Mouse (Mus musculus) adrenal gland, postnatal 36 days (tissue): ENCODE results near the gene Rptor. TPM values are rescaled to one million over a fixed set of nuclear protein-coding genes. Genes with fewer than 3 reads are reported as not detected.

Experiments used
- DNase-seq, 2 experiments: peaks; one replicate each; pipeline ENCODE4 v3.0.0; 2021; ENCODE audit warnings: mixed read lengths in 1 of 2
- total RNA-seq, 2 experiments: library from RNA; stranded (reverse); gene quantifications; 2 replicates each; pipeline ENCODE4 v1.2.3; 2021

The Rptor gene
- total RNA-seq, 2 experiments from 2014 or later, result 50.0 to 51.9 TPM

DNA sequence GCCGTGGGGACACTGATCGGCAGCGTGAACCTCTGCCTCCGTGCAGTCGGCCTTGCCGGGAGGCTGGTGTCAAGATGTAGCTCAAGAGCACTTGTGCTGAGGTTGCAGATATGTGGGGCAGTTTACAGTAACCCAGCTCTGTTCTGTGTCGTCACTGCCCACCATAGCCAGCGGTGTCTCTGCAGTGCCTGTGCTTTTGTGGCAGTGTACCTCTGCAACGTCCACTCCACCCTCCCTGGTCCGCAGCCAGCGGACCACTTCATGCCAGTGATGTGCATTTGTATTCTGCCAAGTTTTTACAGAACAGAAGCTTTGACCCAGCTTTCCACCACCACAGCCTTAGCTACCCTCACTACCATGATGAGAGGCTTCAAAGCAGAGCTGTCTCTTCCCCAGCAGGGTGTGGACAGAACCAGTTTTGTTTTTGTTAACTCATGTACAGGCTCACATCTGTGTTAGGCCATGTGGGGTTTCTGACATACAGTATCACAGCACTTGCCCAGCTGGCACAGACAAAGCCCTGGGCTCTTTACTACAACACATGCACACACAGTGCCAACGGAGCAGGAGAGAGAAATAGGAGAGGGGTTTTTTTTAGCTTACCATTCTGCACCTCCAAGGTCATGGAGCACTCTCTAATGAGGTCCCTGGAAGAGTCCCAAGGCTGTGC is 182.1 kb downstream of the Rptor start:
- no peak for DNase-seq

DNA sequence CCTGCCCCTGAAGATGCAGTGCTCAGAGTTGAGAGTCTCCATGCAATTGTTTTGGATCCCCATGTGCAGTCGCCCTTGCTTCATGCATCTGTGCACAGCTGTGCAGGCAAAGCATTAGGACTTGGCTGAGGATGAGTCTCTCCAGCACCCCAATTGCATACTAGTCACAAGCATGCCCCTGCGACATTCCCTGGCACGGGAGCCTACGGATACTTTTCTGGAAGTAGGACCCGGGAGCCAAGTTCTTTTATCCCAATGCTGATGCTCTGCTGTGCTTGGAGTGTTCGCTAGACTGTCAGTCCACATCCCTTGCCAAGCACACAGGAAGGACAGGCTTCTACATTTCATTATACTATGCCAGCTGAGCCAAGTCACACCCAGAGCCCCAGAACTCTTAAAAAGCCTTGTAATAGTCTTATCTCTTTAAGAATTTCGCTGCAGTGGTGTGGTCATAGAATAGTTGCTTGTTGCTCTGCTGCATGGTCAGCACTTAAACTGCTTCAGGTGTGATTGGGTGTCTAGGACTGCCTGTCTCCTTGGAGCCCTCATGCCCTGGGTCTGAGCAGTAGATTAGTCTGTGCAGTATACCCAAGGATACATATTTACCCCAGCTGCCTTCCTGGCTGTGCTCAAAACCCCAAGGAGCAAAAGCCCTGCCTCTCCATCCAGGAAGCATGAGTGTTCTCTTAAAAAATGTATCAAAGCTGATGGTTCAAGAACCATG is 183.1 kb downstream of the Rptor start:
- no peak for DNase-seq

DNA sequence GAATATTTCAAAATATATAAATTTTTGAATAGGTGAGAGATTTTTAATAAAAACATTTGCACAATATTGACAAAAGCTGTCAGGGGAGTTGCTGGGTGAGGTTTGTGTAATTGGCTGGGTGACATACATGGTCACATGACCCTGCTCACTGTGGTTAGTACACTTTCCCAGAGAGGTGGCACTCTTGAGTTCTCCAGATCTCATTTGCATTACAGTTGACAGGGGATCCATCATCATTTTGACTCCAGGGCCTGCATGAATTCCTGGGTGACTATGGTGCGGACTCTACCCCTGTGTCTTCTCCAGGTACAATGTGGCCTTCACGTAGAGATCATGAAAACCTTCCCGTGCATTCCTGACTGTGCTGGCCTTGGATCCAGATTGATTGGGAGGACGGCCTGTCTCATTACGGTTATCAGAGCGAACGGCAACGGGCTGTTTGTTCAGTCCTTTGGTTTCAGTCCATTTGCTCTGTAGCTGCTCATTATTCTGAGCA is 183.7 kb downstream of the Rptor start:
- peak in 1 of 2 experiments; percentile 22 for DNase-seq

DNA sequence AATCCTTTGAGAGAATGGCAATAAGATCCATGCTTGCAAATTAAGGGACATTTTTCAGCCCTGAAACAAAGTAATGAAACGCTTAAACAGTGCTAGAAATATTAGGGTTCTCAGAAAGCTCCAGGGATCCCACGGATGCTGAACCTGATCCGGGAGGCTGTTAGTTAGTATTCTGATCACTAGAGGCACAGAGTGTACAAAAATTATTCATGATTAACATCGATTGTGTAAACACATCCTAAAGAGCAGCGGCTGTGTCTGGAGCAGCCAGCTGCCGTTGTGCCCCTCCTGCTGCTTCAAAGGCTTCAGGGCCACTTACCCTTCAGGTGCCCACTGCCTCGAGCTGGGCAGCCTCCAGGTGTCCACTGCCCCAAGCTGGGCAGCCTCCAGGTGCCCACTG is 185.8 kb downstream of the Rptor start:
- DNase-seq, result no peak

DNA sequence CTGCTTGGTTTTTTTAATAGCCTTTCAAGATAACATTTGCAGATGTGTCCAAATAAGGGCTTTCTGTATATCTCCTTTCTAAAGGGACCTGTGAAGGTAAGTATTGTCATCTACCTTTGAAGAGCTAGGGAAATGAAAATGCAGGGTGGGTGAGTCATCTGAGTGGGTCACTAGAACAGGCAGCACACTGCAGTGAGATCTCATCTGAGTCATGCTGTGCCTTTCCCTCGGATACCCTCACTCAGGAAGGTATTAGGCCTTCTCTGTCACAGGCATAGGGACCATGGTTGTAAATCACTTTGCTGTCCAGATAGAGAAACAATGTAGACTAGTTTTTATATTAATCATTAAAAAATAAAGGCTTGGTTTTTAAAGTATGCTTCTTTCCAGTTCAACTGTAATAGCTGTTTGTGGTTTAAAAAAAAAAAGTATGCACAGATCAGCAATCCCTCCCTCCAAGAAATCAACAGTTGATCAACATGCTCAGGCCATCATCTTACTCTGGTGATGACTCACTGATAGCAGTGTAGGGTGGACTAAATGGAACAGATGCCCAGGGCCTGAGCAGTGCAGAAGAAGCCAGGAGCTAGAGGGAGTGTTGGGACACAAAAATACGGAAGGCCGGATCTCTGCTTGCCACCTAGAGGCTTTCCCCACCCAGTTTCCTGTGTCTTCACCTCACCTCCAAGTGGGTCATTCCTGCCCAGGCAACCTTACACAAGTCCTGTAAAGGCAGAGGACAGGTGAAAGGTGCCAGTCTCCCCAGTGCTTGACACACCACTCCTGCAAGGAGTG is 186.4 kb downstream of the Rptor start:
- no peak for DNase-seq

DNA sequence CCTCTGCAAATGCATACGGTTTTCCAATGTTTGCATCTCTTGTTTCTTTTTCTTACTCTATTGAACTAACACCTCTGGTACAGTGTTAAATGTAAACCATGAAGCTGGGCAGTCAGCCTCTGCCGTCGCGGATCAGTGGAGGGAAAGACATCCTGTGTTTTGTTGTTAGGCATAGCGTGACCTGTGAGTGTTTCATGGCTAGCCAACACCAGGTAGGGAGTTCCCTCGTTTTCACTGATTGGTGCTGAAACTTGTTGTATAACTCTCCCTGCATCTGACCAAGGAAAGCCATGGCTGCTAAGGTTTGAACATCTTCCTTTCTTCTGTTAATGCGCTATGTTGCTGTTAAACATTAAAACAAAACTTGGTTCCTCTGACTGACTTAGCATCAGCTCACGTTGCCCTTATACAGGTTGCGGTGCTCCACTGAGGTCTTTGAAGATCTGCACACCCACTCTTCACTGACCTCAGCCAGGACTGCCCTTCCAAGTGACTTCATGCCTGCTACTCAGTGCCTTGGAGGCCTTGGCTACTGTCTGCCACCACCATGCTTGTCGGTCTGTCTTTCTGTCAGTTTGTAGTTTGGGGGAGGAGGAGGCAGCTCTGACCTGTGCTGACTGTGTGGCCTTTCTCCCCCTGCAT is 189.3 kb downstream of the Rptor start:
- DNase-seq, result no peak

DNA sequence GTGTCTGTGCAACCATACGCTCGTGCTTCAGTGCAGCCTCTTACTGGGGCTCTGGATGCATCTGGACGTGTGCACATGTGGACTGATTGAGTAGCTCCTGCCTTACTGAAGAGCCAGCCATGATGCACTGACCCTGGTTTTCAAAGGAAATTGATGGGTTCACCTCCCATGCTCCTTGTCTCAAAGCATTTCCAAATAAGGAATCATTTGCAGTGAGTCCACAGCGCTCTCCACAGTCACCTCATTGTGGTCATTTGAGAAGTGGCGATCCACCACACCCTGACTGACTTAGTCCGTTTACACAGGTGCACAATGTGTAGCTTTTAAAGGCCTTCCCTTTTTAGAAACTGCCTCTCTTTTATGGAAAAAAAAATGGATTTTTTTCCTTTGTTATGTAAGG is 190.7 kb downstream of the Rptor start:
- no peak for DNase-seq

DNA sequence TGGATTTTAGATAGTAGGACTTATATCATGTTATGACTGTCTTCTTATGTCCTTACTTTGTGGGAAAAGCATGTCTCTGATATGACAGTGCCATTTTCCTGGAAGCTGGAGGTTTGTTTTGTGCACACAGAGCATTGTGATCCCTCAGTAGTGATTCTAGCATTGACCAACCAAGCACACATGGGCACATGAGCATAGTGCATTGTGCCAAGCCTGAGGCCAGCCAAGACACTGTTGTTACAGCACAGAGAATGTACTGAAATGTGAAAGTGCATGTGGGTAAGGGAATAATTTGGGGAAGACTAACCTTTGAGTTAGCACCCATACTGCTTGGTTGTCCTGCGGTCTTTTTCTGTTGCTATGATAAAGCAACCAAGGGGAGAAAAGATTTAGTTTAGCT is 191.3 kb downstream of the Rptor start:
- DNase-seq, result no peak

DNA sequence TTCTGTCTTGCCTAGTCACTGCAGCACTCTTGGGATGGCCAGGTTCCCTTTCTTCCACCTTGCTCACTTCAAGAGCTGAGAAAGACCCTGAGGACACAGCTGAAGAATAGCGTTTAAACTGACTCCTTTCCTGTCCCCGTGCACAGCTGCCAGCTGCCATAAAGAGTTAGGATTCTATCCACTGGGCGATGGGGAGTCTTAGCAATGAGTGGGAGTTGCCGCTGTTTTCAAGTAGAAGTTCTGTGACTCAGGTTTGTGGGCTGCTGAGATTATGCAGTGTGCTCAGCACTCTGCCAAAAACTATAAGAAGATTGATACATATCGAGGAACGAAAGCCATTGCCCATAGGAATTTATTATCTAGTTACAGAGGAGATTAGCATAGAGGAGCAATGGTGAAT is 192.0 kb downstream of the Rptor start:
- no peak for DNase-seq

DNA sequence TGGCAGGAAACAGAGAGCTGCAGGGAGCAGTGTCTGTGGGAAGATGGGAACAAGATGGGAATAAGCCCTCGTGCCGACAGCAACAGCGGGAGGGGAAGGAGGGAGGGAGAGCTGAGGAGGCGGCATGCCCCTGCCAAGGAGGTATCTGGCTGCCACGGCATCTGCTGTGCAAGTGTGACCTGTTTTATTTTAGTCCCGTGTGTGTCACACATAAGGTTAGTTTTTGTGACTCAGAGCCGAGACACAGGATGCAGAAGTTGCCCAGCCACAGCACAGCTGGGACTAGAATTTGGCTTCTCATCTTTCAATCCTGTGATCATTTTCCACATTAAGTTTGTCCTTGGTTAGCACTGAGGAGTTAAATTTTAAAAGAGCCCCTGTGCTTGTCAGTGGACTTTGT is 193.7 kb downstream of the Rptor start:
- DNase-seq, result no peak

DNA sequence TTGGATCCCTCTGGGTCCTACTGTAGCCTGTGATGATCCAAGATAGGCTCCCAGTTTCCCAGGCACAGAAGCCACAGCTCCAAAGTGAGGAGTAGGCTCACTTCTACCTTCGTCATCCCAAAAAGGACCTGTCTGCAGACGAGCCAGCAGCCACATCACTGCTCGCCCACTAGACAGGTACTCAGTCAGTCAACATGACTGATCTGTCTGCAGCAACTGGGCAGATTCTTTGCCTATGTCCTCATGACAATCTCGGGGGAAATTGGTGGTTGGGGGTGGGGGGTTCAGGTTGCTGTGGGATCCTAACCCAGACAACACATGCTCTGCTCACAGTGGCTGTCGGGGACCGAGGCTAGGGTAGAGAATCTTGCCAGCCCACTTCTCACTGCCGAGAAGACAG is 194.1 kb downstream of the Rptor start:
- no peak for DNase-seq

DNA sequence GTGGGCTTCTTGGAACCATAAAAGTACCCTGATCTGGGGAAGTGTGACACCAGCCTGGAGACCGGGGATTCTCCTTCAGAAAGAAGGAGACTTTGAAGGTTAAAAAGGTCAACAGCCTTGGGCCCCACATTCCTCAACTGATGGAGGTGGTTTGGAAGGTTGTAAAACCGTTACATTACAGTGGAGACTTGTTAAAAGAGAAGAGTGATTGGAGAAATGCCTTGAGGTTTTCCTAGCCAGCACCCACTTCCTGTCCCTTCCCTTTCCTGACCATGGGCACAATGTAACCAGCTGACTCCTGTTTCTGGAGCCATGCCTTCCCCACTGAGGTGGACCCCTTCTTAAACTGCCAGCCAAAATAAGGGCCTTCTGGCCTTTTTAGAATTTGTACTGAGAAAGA is 196.8 kb downstream of the Rptor start:
- DNase-seq, result no peak

DNA sequence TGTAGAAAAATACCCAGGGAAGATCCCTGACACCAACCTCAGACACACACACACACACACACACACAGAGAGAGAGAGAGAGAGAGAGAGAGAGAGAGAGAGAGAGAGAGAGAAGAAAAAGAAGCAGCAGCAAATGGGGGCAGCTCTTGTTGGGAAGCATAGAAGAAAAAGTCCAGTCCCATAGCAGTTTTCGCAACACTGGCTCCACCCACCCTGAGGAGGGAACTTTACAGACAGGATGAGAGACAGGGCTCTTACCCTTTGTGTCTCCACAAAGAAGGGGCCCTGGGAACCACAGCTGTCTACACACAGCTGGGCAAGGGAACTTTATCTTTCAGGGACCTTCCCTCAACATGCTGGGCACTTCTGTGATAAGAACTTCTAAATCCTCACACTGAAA is 199.2 kb downstream of the Rptor start:
- DNase-seq, result no peak

DNA sequence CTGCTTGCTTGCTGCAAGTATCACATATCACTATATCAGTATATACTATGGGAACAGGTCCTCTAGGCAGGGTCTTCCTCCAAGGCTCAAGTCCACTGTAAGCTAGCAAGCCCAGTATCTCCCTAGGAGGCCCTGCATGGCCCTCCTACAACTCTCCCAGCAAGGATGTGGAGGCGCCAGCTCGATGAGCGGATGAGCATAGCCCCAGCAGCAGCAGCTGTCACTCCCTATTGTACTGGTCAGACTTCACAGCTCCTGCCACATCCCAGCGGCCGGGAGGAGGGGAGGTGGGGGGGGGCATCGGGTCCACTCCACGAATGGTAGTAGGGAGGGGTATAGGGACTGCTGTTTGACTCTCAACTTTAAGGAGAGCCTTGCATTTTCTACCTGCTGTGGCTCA is 200.2 kb downstream of the Rptor start:
- no peak for DNase-seq

DNA sequence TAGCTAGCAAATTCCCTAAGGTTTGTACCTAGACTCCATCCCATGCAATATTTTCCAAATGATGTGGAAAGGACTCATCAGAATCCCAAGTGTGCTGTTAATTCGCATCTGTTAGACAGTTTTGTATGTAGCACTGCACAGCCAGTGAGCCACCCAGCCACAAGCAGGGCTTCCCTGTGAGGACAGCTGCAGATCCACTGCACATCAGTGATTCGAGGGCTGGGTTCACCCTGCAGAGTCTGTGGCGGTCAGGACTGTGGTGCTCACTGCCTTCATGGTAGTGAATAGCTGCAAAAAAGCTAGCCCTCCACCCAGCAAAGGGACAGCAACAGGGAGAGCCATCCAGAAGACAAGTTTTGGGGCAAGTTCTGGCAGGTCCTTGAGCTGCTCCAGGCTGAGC is 201.7 kb downstream of the Rptor start:
- DNase-seq, result no peak

DNA sequence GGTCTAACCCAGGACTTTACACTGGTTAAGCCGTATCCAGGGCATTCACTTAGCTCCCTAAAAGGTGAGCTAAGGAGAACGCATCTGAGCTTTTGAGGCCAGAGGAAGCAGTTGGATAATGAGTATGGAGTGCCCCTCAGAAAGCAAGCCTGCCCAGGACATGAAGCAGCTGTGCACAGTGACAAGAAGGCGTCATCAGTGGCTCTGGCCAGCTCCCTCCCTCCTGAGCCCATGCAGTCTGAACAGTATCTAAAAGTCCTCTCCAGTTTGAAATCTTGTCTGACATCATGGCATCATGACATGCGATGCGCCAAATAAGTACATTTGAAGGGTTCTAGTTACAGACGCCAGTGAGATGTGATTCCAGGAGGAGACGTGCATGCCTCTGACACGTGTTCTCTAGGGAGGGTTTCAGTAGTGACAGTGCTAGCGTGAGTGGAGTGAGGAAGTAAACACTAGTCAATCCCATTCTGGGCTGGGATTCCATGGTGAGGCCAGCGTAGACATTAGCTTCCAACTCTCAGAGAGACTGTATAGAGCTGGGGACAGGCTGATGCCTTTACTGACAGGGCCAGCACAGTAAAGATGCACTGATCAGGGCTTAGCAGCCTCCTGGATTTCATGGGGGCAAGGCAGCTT is 202.5 kb downstream of the Rptor start:
- no peak for DNase-seq

DNA sequence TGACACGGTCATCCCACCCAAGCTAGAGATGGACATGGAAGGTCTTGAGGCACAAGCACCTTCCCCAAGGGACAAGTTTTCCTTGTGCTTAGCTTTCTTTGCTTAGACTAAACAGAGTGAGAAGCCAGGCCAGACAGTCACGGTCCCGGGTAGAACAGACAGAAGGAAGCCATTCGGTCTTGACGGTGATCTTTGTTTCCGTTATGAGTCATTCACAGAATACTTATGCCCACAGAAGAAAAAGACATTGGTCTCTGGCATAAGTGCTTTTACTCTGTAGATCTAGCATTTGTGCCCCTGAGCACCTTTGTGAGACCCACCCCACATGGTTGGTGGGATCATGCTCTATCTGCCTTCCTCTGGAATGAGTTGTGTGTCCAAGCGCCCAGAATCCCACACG is 203.8 kb downstream of the Rptor start:
- DNase-seq, result no peak

DNA sequence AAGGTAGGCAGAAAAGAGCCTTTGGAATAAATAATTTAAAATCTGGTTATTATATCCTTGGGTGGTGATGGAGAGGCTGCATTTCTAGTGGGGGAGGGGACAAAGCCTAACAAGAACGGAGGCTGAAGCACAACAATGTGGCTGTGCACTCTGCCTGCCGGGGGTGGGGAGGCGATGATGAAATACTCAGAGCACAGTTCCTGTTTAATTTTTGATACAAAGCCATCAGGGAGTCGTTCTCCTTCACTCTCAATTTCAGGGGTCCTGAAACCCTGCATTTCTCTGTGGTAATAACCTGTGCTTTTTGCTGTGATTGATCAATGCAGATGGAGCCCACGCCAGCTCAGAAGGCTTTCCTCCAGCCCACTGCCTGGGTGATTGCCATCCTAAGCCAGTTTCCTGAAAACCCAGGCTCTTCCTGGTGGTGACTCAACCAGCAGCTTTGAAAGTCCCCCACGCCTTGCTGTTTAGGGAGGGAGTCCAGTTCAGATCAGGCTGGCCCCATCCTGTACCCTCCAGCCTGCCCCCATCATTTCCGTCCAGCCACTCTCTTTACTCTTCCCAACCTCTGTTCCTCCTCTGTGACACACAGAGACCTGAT is 204.8 kb downstream of the Rptor start:
- DNase-seq, result no peak

DNA sequence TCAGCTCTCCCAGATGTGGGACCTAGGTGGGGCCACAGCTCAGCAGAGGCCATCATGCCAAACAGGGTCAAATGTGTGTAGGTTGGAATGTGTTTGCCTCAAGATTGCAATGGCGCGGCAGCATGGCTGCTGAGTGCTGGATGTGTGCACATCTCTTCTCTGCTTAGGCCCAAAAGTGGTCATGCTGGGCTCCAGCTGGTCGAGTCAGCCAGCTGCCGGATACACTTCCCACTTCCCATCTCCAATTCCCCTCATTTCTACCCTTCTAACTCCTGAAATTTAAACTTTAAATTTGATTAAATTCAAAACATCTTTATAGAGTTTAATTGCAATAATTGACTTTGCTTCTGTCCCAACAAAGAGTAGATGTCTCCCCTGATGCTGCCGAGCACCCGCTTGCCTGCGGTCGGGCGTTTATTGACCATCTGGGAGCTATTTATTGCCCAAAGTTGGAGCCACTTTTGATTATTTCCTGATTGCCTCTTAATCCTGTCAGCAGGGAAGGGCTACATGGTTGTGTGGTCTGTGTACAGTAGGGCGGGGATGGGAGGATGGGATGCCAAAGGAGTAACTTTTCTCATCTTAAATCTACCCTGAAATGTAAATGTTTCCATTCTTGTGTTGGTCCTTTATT is 206.1 kb downstream of the Rptor start:
- DNase-seq, result no peak

DNA sequence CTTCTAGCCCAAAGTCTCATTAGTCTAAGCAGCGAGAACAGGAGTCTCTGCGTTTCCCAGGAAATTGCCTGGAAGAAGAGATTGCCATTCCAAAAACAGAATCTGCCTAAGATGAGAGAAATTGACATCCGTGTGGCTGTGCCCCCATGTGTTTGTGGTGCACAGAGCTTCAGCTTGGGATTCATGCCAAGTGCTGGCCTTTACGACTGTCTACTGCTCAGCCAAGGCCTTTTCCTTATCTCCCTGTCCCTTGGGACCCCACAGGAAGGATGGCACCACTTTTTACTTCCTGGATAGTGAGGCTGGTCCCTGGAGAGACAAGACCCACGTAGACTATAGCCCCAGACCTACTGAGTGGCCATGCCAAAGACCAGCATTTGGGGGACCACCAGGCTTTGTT is 206.6 kb downstream of the Rptor start:
- DNase-seq, result peak; percentile 54 to 65

DNA sequence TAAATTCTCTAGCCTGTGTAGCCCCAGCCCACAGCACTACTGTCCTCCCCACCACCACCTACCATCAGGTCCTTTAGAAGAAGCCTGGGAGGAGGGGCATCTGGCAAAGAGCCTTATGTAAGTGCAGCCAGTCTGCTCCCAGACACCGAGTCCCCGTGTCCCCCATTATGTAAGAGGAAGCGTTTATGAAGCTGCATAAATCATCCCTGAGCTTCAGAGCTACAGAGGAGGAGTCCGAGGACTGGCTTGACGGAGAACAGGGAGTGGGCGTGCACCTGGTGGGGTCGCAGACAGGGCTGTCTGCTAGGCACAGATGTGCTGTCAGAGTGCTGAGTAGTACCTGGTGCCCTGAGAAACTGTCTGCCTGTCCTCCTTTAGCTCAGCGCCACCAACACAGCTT is 208.3 kb downstream of the Rptor start:
- DNase-seq, result peak; percentile 42 to 63
